Mouse (Mus musculus) adrenal gland, postnatal 25 days (tissue): Measurements from ENCODE around the gene Csnk2b. TPM values are rescaled to one million over a fixed set of nuclear protein-coding genes. Genes with fewer than 3 reads are reported as not detected.
A peak's percentile ranks its signal among the peaks of the same experiment; 100 is the strongest.

Experiments
- DNase-seq: peaks from one replicate; pipeline ENCODE4 v3.0.0; 2021; ENCODE audit warnings: mixed read lengths
- total RNA-seq: library from RNA; stranded (reverse); gene quantifications from 2 replicates; pipeline ENCODE4 v1.2.3, GENCODE M21; 2021

The Csnk2b gene
- total RNA-seq, 1 experiment from 2014 or later, result 201 TPM

GRCm38 (mm10) chr17:35120745-35121142 is 1.1 kb downstream of the Csnk2b start:
- peak; percentile 59 for DNase-seq

GRCm38 (mm10) chr17:35115046-35116019 is 6.5 kb downstream of the Csnk2b start, which contains the start of gene Ly6g5b:
Gene Ly6g5b (minus strand): TSS chr17:35115428.
- DNase-seq, result peak; percentile 37

GRCm38 (mm10) chr17:35111774-35112173 is 10.1 kb downstream of the Csnk2b start:
- no peak for DNase-seq

DNA sequence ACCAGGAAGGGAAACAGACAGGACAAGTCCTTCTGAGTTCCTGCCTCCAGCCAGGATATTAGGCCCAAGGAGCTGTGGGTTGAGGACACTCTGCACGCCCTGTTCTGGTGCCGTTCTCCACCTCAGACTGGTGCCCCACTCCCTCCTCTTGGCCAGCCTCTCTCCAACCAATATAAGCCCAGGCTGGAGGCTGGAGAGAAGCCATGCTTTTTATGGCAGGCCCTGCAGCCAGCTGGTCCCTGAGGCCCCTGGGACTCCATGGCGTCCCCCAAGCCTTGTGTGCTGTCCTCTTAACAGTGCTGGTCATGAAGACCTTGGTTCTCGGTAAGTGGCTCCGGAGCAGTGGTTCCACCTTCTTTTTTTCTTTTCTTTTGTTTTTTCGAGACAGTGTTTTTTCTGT is 13.8 kb downstream of the Csnk2b start, which contains the start of gene Ly6g5c:
Gene Ly6g5c (plus strand): TSS at position 183 of the 400 bp plus-strand sequence.
- no peak for DNase-seq

DNA sequence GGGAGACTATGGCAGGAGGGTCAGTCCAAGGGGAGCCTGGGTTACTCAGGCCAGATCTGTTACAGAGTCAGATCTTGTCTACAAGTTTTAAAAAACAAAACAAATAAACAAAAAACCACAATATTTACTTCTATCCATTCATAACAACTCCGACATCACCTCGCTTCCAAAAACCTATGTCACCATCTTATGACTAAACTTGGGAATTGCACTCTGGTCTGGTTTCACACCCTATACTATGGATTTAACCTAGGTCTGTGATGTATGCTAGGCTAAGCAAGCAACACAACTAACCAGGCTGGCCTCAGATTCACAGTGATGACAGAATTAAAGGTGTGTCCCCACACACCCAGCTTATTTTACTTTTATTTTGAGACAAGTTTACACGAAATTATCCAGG is 15.3 kb downstream of the Csnk2b start:
- DNase-seq, result no peak

DNA sequence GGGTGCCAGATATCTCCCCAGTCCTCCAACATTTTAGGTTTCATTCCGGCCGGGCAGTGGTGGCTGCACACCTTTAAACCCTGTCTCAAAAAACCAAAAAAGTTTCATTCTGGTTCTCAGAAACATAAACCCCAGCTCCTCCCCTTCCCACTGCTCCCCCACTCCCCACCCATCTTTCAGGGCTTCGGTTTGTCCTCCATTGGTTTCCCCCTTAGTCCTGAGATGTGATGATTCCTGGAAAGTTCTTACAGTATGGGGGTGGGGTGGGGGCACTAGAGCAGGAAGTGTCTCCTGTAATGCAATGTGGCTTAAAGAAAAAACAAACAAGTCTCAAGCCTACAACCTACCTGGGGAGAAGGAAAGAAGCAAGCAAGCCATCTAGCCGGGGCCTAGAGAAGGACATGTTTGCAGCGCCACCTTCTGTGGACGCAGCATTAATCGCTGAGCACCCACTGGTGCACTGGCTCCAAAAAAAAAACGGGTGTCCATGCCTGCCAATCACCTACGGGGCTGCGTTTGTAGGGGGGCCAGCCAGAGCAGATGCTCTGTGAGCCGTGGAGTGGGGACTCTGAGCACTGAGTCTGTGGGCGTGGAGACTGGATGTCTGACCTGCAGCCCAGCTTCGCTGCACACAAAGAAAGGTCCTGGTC is 16.0 kb downstream of the Csnk2b start:
- DNase-seq, result no peak

DNA sequence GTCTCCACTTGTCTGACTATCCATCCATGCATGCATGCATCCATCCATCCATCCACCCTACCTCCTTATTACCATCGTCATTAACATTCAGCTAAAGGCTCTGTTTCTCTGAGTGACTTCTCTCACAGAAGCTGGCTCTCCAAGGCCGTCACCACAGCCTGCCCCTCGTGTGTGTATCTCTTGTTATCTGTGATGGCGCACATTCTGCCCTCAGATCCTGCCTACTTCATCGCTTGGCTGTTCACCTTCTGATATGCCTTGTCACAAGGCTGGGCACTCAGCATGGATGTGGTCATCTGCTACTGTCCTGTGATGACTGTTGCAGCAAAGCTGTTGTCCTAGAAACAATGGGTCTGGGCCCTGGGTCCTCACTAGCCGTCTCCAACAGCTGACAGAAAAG is 17.1 kb downstream of the Csnk2b start:
- DNase-seq, result no peak

GRCm38 (mm10) chr17:35104079-35104478 is 17.8 kb downstream of the Csnk2b start:
- DNase-seq, result no peak

- no peak for DNase-seq
Observed at GRCm38 (mm10) chr17:35103221-35103690, 18.6 kb downstream of the Csnk2b start.

DNA sequence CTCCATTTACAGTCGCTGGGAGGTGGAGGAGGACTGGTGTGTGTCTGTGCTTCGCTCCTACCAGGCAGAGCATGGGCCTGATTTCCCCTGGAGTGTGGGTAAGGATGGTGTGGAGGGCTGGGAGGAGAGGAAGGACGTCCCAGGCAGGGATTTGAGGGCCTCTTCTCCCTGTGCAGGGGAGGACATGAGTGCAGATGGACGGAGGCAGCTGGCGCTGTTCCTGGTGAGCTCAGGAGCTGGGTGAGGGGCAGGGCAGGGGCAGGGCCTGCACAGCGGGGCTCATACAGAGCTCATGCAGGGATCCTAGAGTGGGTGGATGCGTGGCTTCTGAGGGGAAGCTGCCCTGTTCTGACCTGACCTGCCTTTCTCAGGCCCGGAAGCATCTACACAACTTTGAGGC is 19.6 kb downstream of the Csnk2b start:
- DNase-seq, result no peak

DNA sequence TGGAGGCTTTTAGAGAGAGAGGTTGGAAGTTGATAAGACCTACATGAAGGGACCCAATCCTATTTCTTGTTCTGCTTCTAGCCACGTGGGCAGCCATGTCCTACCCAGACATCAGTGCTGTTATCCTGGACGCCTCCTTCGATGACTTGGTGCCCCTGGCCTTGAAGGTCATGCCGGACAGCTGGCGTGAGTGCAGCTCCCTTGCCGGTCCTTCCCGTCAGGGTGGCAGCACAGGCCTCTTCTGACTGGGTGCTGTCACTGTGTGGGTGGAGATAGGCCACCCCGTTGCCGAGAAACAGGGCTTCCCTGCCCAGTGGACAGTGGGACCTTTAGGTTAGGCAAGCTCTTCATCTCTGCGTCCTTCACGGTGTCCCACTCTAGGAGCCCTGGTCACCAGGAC is 20.7 kb downstream of the Csnk2b start:
- peak; percentile 30 for DNase-seq

GRCm38 (mm10) chr17:35100196-35100765 is 21.6 kb downstream of the Csnk2b start:
- DNase-seq, result no peak

- no peak for DNase-seq
Observed at GRCm38 (mm10) chr17:35097164-35097655, 24.6 kb downstream of the Csnk2b start.

DNA sequence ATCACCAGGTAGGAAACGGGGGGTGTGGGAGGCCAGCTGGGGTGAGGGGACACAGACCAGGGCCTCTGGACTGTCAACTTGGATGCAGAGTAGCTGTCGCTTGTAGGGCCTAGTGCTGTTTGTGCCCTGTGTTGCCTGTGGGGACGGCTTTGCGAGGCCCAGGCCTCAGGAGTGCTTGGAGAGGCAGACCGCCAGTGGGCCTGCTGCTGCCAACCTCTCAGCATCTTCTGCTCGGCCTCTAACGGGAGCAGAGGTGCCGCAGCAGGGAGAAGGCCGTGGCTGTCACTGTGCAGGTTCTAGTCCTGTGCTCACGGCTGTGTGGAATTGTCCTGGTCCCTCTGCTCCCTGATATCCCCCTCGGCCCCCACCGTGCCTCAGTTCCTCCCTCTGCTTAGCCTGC is 25.3 kb downstream of the Csnk2b start:
- DNase-seq, result no peak

DNA sequence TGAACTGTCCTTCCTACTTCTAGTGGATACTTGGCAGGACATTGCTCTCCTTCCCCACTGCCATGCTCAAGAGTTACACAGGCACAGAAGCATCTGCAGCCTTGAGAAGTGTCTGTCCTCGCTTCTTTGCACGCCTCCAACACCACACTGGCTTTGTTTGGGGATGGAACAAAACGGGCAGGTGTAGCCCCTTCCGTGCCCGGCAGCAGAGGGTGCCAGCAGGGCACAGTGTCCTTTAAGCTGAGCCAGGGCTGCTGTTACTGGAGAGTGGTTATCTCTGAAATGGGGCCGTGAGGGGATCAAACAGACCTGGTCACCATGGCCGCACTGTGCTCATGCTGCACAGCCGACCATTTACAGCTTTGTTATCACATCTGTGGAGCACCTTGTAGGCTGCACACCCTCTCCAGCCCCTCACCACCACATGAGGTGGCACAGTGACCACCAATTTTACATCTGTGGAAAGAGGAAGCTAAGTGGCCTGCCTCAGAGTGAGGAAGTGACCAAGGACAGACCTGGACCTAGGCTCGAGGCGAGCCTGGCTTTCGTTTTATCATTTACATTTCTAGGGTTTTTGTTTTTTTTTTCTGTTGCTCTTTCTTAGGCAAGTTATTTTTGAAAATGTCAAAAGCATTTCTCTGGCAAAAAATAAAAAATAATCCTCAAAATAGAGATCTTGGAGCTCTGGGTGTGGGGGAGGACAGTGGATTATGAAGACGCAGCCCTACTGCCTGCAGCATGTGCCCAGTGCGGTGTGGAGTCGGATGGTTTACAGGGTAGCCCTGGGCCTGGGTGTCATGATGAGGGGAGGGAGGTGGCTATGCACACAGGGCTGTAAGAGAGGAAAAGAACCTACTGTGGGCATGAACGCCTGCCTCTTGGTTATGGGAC is 27.1 kb downstream of the Csnk2b start:
- DNase-seq, result no peak

- DNase-seq, result no peak
Observed at GRCm38 (mm10) chr17:35092403-35093198, 29.3 kb downstream of the Csnk2b start.

DNA sequence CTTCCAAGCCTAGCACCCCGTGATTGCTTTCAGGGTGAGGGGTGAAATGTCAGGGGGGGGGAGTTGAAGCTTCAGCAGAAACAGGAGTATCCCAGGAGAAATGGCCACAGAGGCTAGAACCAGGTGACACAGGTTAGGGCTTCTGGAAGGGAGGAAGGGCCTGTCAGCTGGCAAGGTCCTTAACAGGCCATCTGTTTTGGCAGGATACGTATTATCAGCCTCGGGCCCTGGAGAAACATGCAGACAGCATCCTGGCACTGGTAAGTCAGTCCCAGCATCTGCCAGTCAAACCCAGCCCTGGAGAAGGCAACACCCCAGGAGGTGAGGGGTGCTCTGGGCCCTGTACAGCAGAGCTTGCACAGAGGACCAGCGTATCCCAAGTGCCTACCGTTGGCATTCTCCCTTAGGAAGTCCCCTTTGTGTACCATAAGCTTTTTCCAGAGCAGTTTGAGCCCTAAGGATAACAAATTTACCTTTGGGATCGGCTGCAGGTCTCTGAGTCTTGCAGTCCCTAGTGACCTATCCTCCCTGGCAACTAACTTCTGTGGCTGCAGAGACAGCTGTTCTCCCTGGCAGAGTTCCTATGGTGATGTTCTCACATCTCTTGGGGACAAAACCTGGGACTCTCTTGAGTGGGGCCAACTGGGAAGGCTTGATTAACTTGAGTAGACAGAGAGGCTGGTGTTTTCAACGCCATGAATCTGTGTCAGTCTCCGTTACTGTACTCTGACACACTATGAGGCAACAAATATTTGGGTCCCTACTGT is 31.5 kb downstream of the Csnk2b start:
- DNase-seq, result peak; percentile 23

DNA sequence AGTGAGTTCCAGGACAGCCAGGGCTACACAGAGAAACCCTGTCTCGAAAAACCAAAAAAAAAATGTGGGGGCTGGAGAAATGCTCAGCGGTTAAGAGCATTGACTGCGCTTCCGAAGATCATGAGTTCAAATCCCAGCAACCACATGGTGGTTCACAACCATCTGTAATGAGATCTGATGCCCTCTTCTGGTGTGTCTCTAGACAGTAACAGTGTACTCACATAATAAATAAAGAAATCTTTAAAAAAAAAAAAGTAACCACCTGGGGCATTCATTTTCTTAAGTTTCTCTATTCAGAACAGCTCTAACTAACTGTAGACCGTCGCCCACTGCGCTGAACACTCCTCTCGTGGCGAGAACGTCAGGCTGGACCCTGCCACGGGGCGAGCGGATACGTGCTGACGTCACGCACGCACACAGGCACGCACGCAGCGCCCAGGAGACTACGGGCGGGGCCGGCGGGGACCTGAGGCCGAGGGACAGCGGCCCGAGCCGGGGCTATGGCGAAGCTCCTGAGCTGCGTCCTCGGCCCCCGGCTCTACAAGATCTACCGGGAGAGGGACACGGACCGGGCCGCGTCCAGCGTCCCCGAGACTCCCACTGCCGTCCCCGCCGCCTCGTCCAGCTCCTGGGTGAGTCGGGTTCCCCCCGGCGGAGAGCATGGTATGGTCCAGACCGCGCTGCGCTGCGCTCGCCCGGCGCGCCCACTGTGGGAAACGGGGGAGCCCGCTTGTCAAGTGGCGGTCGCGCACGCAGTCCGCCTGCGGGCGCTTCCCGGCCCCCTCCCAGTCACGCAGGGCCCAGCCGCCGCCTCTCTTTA is 32.8 kb downstream of the Csnk2b start, which contains the start of gene Abhd16a:
Gene Abhd16a (plus strand): TSS at position 439 of the 820 bp plus-strand sequence.
- DNase-seq, result peak; percentile 93

GRCm38 (mm10) chr17:35088151-35088550 is 33.7 kb downstream of the Csnk2b start:
- DNase-seq, result no peak
